Mouse (Mus musculus): ENCODE measurements around the gene Slain2. TPM values are rescaled to one million over a fixed set of nuclear protein-coding genes. Genes with fewer than 3 reads are reported as not detected.

Slain2 gene
- 50.4 TPM for polyA plus RNA-seq (2021)

GRCm38 (mm10) chr5:72913648-72914557 lies at the start of gene Slain2:
TSS of gene Slain2 (plus strand) at chr5:72914304.
- in situ Hi-C loops (cut with MboI; ENCODE audit: low pct_unique_long_range_greater_than_20kb) = no loop called here
- H3K27me3 ChIP-seq = peaks cover 7% of the 10 kb centered on the region
- DNase-seq (ENCODE audit: low read depth, low spot score) (peak; percentile 84), ATAC-seq (peak; percentile 93)
- CTCF ChIA-PET = interaction anchor here (1.1 to 2.3 kb wide), 3 partner anchors 8 to 19 kb away, joined by 3 to 8 read pairs (median 7); no protein-coding TSS in a partner anchor
- peak; percentile 98 for TF ChIP-seq CTCF (IDR thresholded peaks at IDR 0.05)
- POLR2A ChIA-PET = interaction anchor here (0.6 to 1.6 kb wide), 4 partner anchors 13 to 552 kb away, joined by 3 read pairs; no protein-coding TSS in a partner anchor

DNA sequence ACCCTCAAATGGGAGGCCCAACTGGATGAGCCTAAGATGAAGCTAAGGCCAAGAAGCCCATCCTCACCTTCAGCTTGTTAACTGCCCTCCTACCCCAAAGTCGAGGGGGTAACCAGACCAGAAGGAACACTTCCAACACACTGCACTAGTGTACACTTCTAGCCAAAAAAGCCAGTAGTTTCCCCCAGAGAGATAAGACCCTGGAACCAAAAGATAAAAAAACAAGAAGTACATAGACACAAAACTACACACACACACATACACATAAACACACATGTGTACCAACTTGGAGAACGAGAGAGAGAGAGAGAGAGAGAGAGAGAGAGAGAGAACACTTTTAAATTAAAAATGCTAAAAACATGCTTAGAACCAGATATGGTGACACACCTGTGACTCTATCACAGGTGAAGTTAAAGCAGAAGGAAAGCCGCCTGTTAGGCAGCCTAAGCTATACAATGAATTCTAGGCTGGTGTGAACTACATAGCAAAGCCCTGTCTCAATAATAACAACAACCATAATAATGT lies 49.4 kb upstream of the Slain2 start:
- no peak for TF ChIP-seq CTCF (IDR thresholded peaks at IDR 0.05)
- ChIA-PET CTCF (interaction anchor here (1.6 to 2.2 kb wide), 2 partner anchors 27 to 45 kb away, joined by 4 to 6 read pairs; no protein-coding TSS in a partner anchor), POLR2A (interaction anchor here (0.5 kb wide), 1 partner anchor 81 kb away, joined by 3 read pairs; no protein-coding TSS in a partner anchor)
- no peak for DNase-seq (ENCODE audit: low read depth, low spot score)
- in situ Hi-C loops (cut with MboI; ENCODE audit: low pct_unique_long_range_greater_than_20kb) = no loop called here
- no peaks in the 10 kb centered on the region for H3K27me3 ChIP-seq
- no peak for ATAC-seq

DNA sequence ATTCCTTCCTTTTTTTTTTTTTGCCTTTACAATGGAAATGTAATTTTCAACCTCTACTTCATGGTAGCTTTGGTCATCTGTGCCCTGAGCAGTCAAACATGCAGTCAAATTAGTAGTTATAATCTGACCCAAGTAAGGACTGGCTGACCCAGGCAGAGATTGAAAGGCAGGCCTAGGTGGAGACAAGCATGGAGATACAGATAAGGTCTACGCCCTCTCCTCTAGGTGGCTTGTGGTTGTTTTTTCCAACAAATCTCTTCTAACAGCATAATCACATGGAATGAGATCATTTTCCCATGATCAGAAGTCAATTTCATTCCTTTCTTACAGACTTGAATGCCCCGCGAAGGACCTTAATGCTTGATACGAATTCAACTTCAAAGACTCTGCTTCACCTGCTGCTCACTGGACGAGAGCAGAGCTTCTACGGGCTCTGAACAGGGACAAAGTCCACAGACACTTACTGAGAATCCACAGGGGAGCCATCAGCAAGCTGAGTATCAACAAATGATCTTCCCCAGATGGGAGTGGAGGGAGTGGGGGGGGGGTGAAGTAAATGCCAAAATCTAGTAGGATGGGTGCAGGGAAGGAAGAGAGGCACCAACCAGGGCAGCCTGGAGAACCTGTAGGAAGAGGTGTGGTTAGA lies 47.7 kb upstream of the Slain2 start:
- DNase-seq (ENCODE audit: low read depth, low spot score) (no peak), ATAC-seq (no peak)
- POLR2A ChIA-PET = interaction anchor here (1.0 kb wide), 1 partner anchor 64 kb away, joined by 6 read pairs; no protein-coding TSS in a partner anchor
- in situ Hi-C loops (cut with MboI; ENCODE audit: low pct_unique_long_range_greater_than_20kb) = no loop called here
- TF ChIP-seq CTCF (IDR thresholded peaks at IDR 0.05) = no peak
- CTCF ChIA-PET = interaction anchor here (1.0 to 1.5 kb wide), 3 partner anchors 13 to 103 kb away, joined by 3 to 5 read pairs (median 3); no protein-coding TSS in a partner anchor
- no peaks in the 10 kb centered on the region for H3K27me3 ChIP-seq

GRCm38 (mm10) chr5:72867036-72867672 lies 47.0 kb upstream of the Slain2 start:
- DNase-seq (ENCODE audit: low read depth, low spot score) = no peak
- no peak for TF ChIP-seq CTCF (IDR thresholded peaks at IDR 0.05)
- no peaks in the 10 kb centered on the region for H3K27me3 ChIP-seq
- CTCF ChIA-PET = interaction anchor here (1.2 to 1.5 kb wide), 2 partner anchors 13 to 104 kb away, joined by 3 read pairs; no protein-coding TSS in a partner anchor
- ATAC-seq = no peak
- in situ Hi-C loops (cut with MboI; ENCODE audit: low pct_unique_long_range_greater_than_20kb) = no loop called here
- POLR2A ChIA-PET = no interaction called here

DNA sequence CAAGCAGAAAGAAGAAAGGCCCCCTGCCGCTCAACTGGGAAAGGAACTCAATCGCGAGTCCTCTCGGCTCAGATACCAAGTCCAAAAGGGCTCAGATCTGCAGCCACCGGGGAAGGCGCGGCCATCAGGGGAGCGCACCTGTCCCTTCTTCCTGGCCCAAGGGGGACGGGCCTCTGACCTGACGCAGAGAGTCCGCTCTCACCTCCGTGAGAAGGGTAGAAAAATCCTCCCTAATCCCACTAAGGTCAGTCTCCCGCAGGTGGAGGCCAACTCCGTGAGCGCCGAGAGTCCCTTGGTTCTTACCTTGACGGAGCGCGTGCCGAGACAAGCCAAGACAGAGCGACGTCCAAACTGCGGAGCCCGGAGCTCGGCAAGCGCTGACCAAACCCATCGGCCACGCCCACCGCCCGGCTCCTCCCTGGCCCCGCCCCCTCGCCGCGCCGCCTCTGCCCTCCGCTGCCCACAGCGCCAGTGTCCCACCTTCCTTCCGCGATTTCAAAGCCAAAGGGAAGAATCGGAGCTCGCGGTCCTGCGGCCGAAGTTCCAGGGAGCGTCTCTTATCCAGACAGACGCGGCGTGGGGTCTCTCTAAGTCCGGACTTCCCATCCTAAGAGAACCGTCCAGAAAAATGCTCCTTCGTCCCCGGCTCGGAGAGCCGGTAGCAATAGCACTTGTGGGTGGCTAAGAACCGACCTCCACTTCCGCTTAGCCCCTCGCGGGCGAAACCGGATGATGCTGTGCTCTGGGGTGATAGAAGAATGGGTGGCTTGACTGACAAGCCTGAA lies 45.8 kb upstream of the Slain2 start, which contains the start of gene Tec:
Tec (minus strand) TSS at position 393 of the 785 bp plus-strand sequence.
- DNase-seq (ENCODE audit: low read depth, low spot score) = no peak
- ChIA-PET CTCF (interaction anchor here (1.4 kb wide), 1 partner anchor 14 kb away, joined by 3 read pairs; no protein-coding TSS in a partner anchor), POLR2A (interaction anchor here (1.2 kb wide), 1 partner anchor 10 kb away, joined by 3 read pairs; no protein-coding TSS in a partner anchor)
- no peak for TF ChIP-seq CTCF (IDR thresholded peaks at IDR 0.05)
- in situ Hi-C loops (cut with MboI; ENCODE audit: low pct_unique_long_range_greater_than_20kb) = no loop called here
- no peaks in the 10 kb centered on the region for H3K27me3 ChIP-seq
- peak; percentile 97 for ATAC-seq

GRCm38 (mm10) chr5:72869779-72870608 lies 44.1 kb upstream of the Slain2 start:
- DNase-seq (ENCODE audit: low read depth, low spot score) (no peak), ATAC-seq (no peak)
- no peak for TF ChIP-seq CTCF (IDR thresholded peaks at IDR 0.05)
- CTCF ChIA-PET = interaction anchor here (1.0 to 1.4 kb wide), 3 partner anchors 12 to 55 kb away, joined by 3 read pairs; no protein-coding TSS in a partner anchor
- peaks cover under 1% of the 10 kb centered on the region for H3K27me3 ChIP-seq
- POLR2A ChIA-PET = interaction anchor here (0.6 kb wide), 1 partner anchor 12 kb away, joined by 3 read pairs; no protein-coding TSS in a partner anchor
- in situ Hi-C loops (cut with MboI; ENCODE audit: low pct_unique_long_range_greater_than_20kb) = no loop called here

DNA sequence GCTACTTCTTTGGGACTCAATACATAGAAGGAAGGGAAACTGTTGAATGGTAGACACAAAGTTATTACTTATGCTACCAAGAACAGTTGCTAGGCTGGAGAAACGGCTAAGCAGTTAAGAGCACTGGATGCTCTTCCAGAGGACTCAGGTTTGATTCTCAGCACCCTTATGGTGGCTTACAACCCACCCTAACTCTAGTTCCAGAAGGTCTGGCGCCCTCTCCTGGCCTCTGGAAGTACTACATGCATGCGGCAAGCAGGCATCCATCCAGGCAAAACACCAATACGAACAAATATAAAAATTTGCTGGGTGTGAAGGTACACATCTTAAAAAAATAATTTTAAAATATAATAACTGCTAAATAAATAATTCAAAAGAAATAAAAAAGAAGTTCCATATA lies 43.0 kb upstream of the Slain2 start:
- no peak for DNase-seq (ENCODE audit: low read depth, low spot score)
- ChIA-PET CTCF (interaction anchor here (1.3 kb wide), 1 partner anchor 20 kb away, joined by 3 read pairs; no protein-coding TSS in a partner anchor), POLR2A (no interaction called here)
- no peak for ATAC-seq
- peak; percentile 66 for TF ChIP-seq CTCF (IDR thresholded peaks at IDR 0.05)
- H3K27me3 ChIP-seq = peaks cover 2% of the 10 kb centered on the region
- in situ Hi-C loops (cut with MboI; ENCODE audit: low pct_unique_long_range_greater_than_20kb) = no loop called here

GRCm38 (mm10) chr5:72879736-72880135 lies 34.4 kb upstream of the Slain2 start:
- no peak for DNase-seq (ENCODE audit: low read depth, low spot score)
- in situ Hi-C loops (cut with MboI; ENCODE audit: low pct_unique_long_range_greater_than_20kb) = no loop called here

More at GRCm38 (mm10) chr5:72879736-72880135, 34.4 kb upstream of the Slain2 start:
- TF ChIP-seq CTCF (IDR thresholded peaks at IDR 0.05) = no peak
- POLR2A ChIA-PET = no interaction called here
- CTCF ChIA-PET = interaction anchor here (0.9 kb wide), 1 partner anchor 13 kb away, joined by 3 read pairs; no protein-coding TSS in a partner anchor
- no peak for ATAC-seq
- peaks cover 2% of the 10 kb centered on the region for H3K27me3 ChIP-seq
